Mouse (Mus musculus) midbrain, embryonic 16.5 days (tissue): Measurements from ENCODE around the gene Chd9. TPM values are rescaled to one million over a fixed set of nuclear protein-coding genes. Genes with fewer than 3 reads are reported as not detected.

Source experiments
- ATAC-seq: fragments of 200-750 bp; cut with Nextera tagmentation; 2 replicates; pipeline ENCODE4 v1.8.0; 2017; ENCODE audit warnings: moderate TSS enrichment
- H3K27ac ChIP-seq: fragments of 300-500 bp; sonication (generic); 2 replicates; pipeline ENCODE4 v1.5.1; 2014; ENCODE audit warnings: mild to moderate bottlenecking, low read length, mixed read lengths
- H3K27me3 ChIP-seq: fragments of 300-500 bp; sonication (generic); 2 replicates; pipeline ENCODE4 v1.6.1; 2014; ENCODE audit warnings: low read depth, low read length, mixed read lengths; ENCODE audit not compliant: control insufficient read depth, insufficient read depth
- H3K36me3 ChIP-seq: fragments of 300-500 bp; sonication (generic); 2 replicates; pipeline ENCODE4 v1.6.1; 2014; ENCODE audit warnings: mild to moderate bottlenecking, low read length, moderate library complexity, mixed read lengths; ENCODE audit not compliant: control insufficient read depth, insufficient read depth
- H3K4me1 ChIP-seq: fragments of 300-500 bp; sonication (generic); 2 replicates; pipeline ENCODE4 v1.6.1; 2014; ENCODE audit warnings: mild to moderate bottlenecking, low read length, mixed read lengths; ENCODE audit not compliant: control insufficient read depth, insufficient read depth
- H3K4me2 ChIP-seq: fragments of 300-500 bp; sonication (generic); 2 replicates; pipeline ENCODE4 v1.6.1; 2014; ENCODE audit warnings: mild to moderate bottlenecking, low read length, mixed read lengths
- H3K4me3 ChIP-seq: fragments of 300-500 bp; sonication (generic); 2 replicates; pipeline ENCODE4 v1.5.1; 2014; ENCODE audit warnings: low read depth, mild to moderate bottlenecking, low read length, moderate library complexity, mixed read lengths
- H3K9ac ChIP-seq: fragments of 300-500 bp; sonication (generic); 2 replicates; pipeline ENCODE4 v1.6.1; 2014; ENCODE audit warnings: low read depth, low read length, mixed read lengths
- H3K9me3 ChIP-seq: fragments of 300-500 bp; sonication (generic); replicated peaks from 2 replicates; pipeline ENCODE4 v1.6.1; 2014; ENCODE audit warnings: mild to moderate bottlenecking, low read length, mixed read lengths; ENCODE audit not compliant: control insufficient read depth, poor library complexity, severe bottlenecking
- WGBS: fragments of 180-500 bp; shearing (Covaris S2); extraction: QIAGEN DNeasy Blood & Tissue Kit; methylation state at CpG from one replicate; pipeline ENCODE4 v1.1.7; 2014; 5-methylcytosine and 5-hydroxymethylcytosine counted together
- microRNA-seq: library from miRNA; unstranded; fragments of <30 nt; microRNA quantifications from one replicate; pipeline ENCODE4, GENCODE M21; 2017
- polyA plus RNA-seq: library from polyadenylated mRNA; unstranded; fragments of >200 nt; fragmentation: Nextera tagmentation; extraction: Ambion mirVana; gene quantifications from 2 replicates; pipeline ENCODE4 v1.2.1, GENCODE M21; 2015

The Chd9 gene
- polyA plus RNA-seq, 1 experiment from 2014 or later, result 68.4 TPM

DNA sequence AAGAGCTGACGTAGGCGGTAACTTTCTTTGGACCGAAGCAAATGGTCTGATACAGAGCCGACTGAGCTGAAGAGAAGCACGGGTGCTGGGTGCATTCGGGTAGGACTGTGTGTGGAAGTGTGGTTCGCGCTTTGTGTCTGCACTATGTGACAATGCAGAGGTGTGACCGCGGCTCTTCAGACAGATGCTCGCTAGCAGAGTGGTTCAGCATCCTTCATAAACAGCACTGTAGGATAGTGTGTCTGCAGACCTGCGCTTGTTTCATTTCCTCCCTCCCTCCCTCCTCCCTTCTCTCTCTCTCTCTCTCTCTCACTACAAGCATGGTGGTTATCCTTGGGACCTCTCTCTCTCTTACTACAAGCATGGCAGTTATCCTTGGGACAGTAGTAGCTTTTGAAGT is 254.3 kb downstream of the Chd9 start:
- Histone ChIP-seq H3K27me3 (no peaks in the 10 kb centered on the region), H3K9ac (no peak overlapping the region), H3K36me3 (peaks cover 20% of the 10 kb centered on the region), H3K27ac (no peak overlapping the region), H3K4me3 (no peak overlapping the region), H3K4me2 (no peak overlapping the region), H3K4me1 (no peaks in the 10 kb centered on the region), H3K9me3 (no peaks in the 10 kb centered on the region)
- 93% methylated on average over 12 of the region's 12 CpGs for WGBS
- no peak for ATAC-seq

DNA sequence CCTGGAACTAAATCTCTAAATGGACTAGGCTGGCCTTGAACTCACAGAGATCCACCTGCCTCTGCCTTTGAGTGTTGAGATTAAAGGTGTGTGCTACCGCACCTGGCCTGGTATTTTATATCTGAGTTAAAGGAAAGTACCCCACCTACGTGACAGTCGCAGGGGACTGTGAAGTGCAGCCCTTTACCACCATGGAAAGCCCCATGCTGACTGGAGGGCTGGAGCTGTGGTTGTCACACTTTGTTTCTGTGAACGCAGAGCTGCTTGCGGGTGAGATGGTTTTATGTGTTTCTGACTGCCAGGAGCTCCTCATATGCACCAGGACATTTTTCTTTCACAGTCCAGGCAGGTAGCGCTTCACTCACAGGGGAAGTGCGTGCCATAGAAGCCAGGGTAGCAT is 260.3 kb downstream of the Chd9 start:
- H3K27ac ChIP-seq, result no peak overlapping the region
- H3K9ac ChIP-seq, result no peak overlapping the region
- H3K4me2 ChIP-seq, result no peak overlapping the region
- no peaks in the 10 kb centered on the region for H3K27me3 ChIP-seq
- H3K9me3 ChIP-seq, result no peaks in the 10 kb centered on the region
- H3K36me3 ChIP-seq, result peaks cover 18% of the 10 kb centered on the region
- H3K4me1 ChIP-seq, result no peaks in the 10 kb centered on the region
- WGBS, result 95% methylated on average over 7 of the region's 7 CpGs
- H3K4me3 ChIP-seq, result no peak overlapping the region
- no peak for ATAC-seq

DNA sequence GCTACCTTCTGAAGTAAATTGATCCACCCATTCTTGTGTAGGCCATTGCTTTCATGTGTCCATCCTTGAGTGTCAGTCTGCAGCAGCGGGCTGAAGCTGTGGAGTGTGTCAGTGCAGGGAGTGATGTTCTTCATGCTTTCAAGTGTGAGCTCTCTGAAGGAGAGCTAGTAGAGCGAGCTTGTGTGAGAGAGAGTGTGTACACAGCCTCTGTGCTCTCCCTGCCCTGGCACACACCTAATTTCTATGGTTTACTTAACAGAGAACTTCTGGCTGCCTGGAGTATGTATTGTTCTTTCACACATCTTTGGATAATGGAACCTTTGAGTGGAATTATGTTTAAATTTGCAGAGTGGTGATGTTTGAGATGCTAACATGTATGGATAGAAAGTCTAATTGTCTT is 261.4 kb downstream of the Chd9 start:
- no peak overlapping the region for H3K9ac ChIP-seq
- H3K27ac ChIP-seq, result no peak overlapping the region
- no peak for ATAC-seq
- H3K4me2 ChIP-seq, result no peak overlapping the region
- H3K4me1 ChIP-seq, result no peaks in the 10 kb centered on the region
- no peak overlapping the region for H3K4me3 ChIP-seq
- no peaks in the 10 kb centered on the region for H3K9me3 ChIP-seq
- H3K36me3 ChIP-seq, result peaks cover 15% of the 10 kb centered on the region
- no peaks in the 10 kb centered on the region for H3K27me3 ChIP-seq
- 89% methylated on average over 2 of the region's 2 CpGs for WGBS

DNA sequence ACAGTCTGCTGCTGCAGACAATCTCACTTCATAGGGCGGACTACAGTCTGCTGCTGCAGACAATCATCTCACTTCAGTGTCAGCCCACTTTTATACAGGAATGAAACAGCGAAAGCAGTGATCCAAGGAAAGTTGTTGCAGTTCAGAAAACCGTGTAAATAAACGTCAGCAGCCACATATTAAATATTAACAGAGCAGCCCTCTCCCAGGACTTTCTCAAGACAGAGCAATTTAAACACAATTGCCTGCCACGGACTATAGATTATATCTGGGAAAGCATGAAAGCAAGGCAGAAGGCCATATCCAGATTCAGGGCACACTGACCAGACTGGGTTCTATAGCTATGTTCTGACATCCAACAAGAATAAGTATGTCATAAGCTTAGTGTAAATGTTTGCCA is 266.0 kb downstream of the Chd9 start:
- no peaks in the 10 kb centered on the region for H3K27me3 ChIP-seq
- no peak overlapping the region for H3K4me2 ChIP-seq
- ATAC-seq, result no peak
- H3K36me3 ChIP-seq, result peaks cover 28% of the 10 kb centered on the region
- H3K9ac ChIP-seq, result no peak overlapping the region
- WGBS, result 93% methylated on average over 5 of the region's 5 CpGs
- H3K4me3 ChIP-seq, result no peak overlapping the region
- no peaks in the 10 kb centered on the region for H3K4me1 ChIP-seq
- H3K27ac ChIP-seq, result no peak overlapping the region
- no peaks in the 10 kb centered on the region for H3K9me3 ChIP-seq

DNA sequence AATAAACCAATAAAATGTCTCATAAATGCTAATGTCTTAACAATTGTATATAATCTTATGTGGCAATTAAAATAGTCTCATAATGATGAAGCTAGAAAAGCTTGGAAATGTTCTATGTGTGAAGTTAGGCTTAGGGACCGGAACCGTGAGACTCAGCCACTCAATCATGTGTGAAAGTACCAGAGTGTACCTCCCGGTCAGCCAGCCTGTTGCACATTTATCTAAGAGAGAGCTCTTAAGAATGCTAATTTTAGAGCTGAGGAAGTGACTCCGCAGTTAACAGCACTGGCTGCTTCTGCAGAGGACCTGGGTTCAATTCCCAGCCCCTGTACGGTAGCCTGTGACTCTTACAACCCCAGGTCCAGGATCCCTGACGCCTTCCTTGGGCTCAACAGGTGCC is 270.0 kb downstream of the Chd9 start:
- peaks cover 18% of the 10 kb centered on the region for H3K36me3 ChIP-seq
- ATAC-seq, result no peak
- 94% methylated on average over 6 of the region's 6 CpGs for WGBS
- H3K27ac ChIP-seq, result no peak overlapping the region
- H3K4me3 ChIP-seq, result no peak overlapping the region
- H3K4me1 ChIP-seq, result no peaks in the 10 kb centered on the region
- no peak overlapping the region for H3K9ac ChIP-seq
- H3K9me3 ChIP-seq, result no peaks in the 10 kb centered on the region
- no peaks in the 10 kb centered on the region for H3K27me3 ChIP-seq
- H3K4me2 ChIP-seq, result no peak overlapping the region

Small RNA genes lying within 50 kb of the gene (microRNA-seq; reads per million reads assigned to microRNA genes)
- gene Gm44382, result not detected

Other genes with a start within 250 kb of the Chd9 start
- gene Gm19935, start 11.0 kb upstream of the Chd9 start, polyA plus RNA-seq, result 1.2 and 1.8 TPM in 2 replicates
- 22.5 and 26.3 TPM in 2 replicates for gene Rbl2, start 241.7 kb downstream of the Chd9 start, polyA plus RNA-seq